Mouse (Mus musculus) kidney, embryonic 15.5 days (tissue): ENCODE data around the gene 2310022A10Rik. TPM values are rescaled to one million over a fixed set of nuclear protein-coding genes. Genes with fewer than 3 reads are reported as not detected.

Experiments
- ATAC-seq: fragments of 200-750 bp; cut with Nextera tagmentation; replicated peaks from 2 replicates; pipeline ENCODE4 v1.8.0; 2017; ENCODE audit warnings: moderate TSS enrichment; ENCODE audit not compliant: low FRiP score
- H3K27ac ChIP-seq: fragments of 300-500 bp; sonication (generic); 2 replicates; pipeline ENCODE4 v1.5.1; 2015; ENCODE audit warnings: mild to moderate bottlenecking, inconsistent platforms
- H3K27me3 ChIP-seq: fragments of 300-500 bp; sonication (generic); 2 replicates; pipeline ENCODE4 v1.6.1; 2015; ENCODE audit warnings: inconsistent platforms
- H3K36me3 ChIP-seq: fragments of 300-500 bp; sonication (generic); 2 replicates; pipeline ENCODE4 v1.6.1; 2015; ENCODE audit warnings: inconsistent platforms
- H3K4me1 ChIP-seq: fragments of 300-500 bp; sonication (generic); 2 replicates; pipeline ENCODE4 v1.6.1; 2015; ENCODE audit warnings: inconsistent platforms
- H3K4me2 ChIP-seq: fragments of 300-500 bp; sonication (generic); 2 replicates; pipeline ENCODE4 v1.6.1; 2015; ENCODE audit warnings: moderate library complexity, mild to moderate bottlenecking, inconsistent platforms
- H3K4me3 ChIP-seq: fragments of 300-500 bp; sonication (generic); replicated peaks from 2 replicates; pipeline ENCODE4 v1.5.1; 2015; ENCODE audit warnings: mild to moderate bottlenecking, inconsistent platforms
- H3K9ac ChIP-seq: fragments of 300-500 bp; sonication (generic); 2 replicates; pipeline ENCODE4 v1.6.1; 2015; ENCODE audit warnings: mild to moderate bottlenecking, inconsistent platforms
- H3K9me3 ChIP-seq: fragments of 300-500 bp; sonication (generic); replicated peaks from 2 replicates; pipeline ENCODE4 v1.6.1; 2016; ENCODE audit warnings: inconsistent platforms
- WGBS: fragments of 180-500 bp; shearing (Covaris S2); methylation state at CpG from one replicate; pipeline ENCODE4 v1.1.7; 2015; ENCODE audit warnings: mixed read lengths; 5-methylcytosine and 5-hydroxymethylcytosine counted together
- polyA plus RNA-seq: library from polyadenylated mRNA; unstranded; fragments of >200 nt; fragmentation: Nextera tagmentation; extraction: Ambion mirVana; gene quantifications from 2 replicates; pipeline ENCODE4 v1.2.1, GENCODE M21; 2015

The 2310022A10Rik gene
- polyA plus RNA-seq, 1 experiment from 2014 or later: 29.4 TPM

DNA sequence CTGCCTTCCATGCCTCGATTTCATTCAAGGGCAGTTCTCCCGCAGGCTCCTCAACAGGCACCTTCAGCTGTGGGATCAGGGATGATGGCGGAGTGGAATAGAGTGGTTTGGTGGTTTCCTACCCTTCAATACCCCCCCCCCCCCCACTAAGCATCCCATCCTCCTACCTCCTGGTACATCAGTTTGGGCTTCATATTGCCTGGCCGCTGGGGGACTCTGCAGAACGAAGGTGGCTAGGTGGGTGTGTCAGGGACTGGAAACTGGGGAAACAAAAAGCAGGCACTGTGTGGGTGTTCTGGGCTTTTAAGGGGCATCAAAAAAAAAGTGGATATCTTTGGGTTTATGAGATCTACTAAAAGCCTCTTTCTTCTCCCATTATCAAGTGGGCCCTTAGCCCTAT, 11.1 kb upstream of the 2310022A10Rik start:
- Histone ChIP-seq H3K4me3 (peak overlapping the region; percentile 51), H3K4me1 (peaks cover 22% of the 10 kb centered on the region), H3K9me3 (no peaks in the 10 kb centered on the region), H3K27ac (no peak overlapping the region), H3K9ac (peak overlapping the region; percentile 56), H3K36me3 (peaks cover 10% of the 10 kb centered on the region), H3K27me3 (no peaks in the 10 kb centered on the region), H3K4me2 (peak overlapping the region; percentile 92)
- no peak for ATAC-seq
- 57% methylated on average over 5 of the region's 5 CpGs for WGBS

DNA sequence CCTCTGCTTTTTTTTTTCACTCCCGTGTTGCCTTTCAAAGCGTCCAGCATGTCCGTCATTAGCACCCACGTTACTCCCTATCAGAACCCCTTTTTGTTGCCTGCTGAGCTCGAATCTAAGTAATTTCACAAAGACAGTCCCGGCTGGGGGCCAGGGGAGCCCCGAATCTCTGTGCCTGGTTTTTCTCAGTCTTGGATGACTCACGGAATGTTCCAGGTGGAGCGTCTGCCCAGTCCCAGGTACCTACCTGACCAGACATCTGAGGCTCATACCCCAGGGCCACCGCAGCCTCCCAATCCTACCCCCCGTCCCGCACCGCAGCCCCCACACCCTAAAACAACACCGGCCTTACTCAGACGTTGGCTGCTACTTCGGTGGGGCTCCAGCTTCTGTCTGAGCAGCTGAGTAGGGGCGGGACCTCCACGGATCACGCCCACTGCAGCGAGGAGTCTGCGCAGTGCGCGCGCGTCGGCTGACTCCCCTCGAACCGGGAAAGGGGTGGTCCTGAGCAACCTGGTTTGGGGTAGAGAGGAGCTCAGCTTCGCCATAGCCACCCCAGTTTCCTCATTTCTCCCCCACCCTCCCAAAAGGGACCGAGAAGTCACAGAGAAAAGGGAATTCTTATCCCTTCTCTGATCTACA, 10.5 kb upstream of the 2310022A10Rik start:
- ATAC-seq: peak; percentile 93
- Histone ChIP-seq H3K9me3 (no peaks in the 10 kb centered on the region), H3K27ac (peak overlapping the region; percentile 37), H3K4me2 (peak overlapping the region; percentile 92), H3K9ac (peak overlapping the region; percentile 56), H3K4me1 (peaks cover 22% of the 10 kb centered on the region), H3K36me3 (peaks cover 4% of the 10 kb centered on the region), H3K27me3 (no peaks in the 10 kb centered on the region), H3K4me3 (peak overlapping the region; percentile 51)
- WGBS: 2% methylated on average over 30 of the region's 30 CpGs

DNA sequence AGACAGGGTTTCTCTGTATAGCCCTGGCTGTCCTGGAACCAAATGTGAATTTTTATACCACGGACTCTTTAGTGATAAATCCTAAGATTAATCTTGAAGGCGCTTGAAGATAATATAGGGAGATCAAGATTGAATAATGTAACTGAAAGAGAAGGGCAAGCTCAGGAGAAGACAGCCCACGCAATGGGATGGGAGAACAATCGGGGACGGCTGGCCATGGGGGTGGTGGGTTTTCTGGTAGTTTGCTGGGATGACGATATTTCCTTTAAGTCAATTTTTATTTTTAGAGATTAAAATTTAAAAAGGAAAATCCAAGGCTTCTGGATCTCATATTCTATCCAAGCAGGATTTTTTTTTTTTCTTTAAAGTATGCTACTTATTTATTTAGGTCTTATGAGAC, 10.0 kb upstream of the 2310022A10Rik start:
- H3K4me2 ChIP-seq: peak overlapping the region; percentile 92
- H3K4me3 ChIP-seq: peak overlapping the region; percentile 51
- no peaks in the 10 kb centered on the region for H3K36me3 ChIP-seq
- peak overlapping the region; percentile 37 for H3K27ac ChIP-seq
- H3K9ac ChIP-seq: peak overlapping the region; percentile 56
- ATAC-seq: no peak
- no peaks in the 10 kb centered on the region for H3K27me3 ChIP-seq
- WGBS: 45% methylated on average over 6 of the region's 6 CpGs
- H3K4me1 ChIP-seq: peaks cover 22% of the 10 kb centered on the region
- H3K9me3 ChIP-seq: no peaks in the 10 kb centered on the region

DNA sequence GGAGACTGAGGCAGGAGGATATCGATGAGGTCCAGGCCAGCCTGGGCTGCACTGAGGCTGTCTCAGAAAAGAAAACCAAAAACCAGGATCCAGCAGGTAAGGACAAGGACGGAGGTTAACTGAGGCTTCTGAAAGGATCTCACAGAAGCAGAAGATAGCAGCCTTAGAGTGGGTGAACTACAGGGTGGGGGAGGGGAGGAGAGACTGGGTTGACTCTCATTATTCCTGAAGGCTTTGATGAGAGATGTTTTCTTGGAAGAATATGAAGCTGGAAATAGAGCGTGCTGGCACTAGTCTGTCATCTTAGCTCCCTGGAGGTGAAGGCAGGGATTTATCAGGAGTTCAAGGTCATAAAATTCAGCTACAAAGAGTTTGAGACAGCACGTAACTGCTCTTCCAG, 9.2 kb upstream of the 2310022A10Rik start:
- Histone ChIP-seq H3K4me1 (peaks cover 22% of the 10 kb centered on the region), H3K9ac (no peak overlapping the region), H3K36me3 (no peaks in the 10 kb centered on the region), H3K9me3 (no peaks in the 10 kb centered on the region), H3K4me3 (no peak overlapping the region), H3K27ac (0 out of 2 replicates have a peak overlapping the region, but pooled peaks have one; percentile 4), H3K27me3 (no peaks in the 10 kb centered on the region), H3K4me2 (no peak overlapping the region)
- no peak for ATAC-seq
- 84% methylated on average over 4 of the region's 4 CpGs for WGBS

DNA sequence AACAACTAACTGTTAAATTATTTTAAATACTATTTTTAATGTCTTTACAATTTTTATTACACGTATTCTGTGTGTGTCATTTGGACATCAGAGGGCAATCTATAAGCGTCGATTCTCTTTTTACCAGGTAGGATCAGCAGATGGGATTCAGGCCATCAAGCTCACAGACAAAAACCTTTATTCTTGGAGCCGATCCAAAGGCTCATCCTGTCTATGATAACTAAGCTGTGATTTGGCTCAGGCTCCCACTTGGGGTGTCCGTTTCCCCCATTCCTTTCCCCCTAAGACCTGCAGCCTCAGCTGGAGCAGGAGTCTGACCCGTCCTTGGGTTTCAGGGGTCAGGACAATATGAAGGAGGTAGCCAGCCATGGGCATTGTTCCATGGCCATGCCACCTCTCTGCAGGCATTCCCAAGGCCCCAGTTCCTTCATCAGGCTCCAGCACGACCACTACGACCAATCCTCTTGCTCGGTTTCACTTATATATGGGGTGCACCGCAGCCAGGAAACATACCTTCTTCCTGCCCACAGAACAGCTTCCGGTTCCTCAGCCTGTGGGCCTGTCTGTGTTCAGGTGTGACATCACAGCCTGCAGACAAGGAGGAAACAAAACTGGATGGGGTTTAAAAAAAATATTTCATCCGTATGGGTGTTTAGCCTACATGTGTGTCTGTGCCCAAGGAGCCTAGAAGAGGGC, 8.2 kb upstream of the 2310022A10Rik start:
- Histone ChIP-seq H3K27me3 (no peaks in the 10 kb centered on the region), H3K9me3 (no peaks in the 10 kb centered on the region), H3K9ac (no peak overlapping the region), H3K36me3 (no peaks in the 10 kb centered on the region), H3K4me2 (no peak overlapping the region), H3K4me1 (peaks cover 22% of the 10 kb centered on the region), H3K27ac (no peak overlapping the region), H3K4me3 (no peak overlapping the region)
- ATAC-seq: no peak
- WGBS: 81% methylated on average over 12 of the region's 12 CpGs

DNA sequence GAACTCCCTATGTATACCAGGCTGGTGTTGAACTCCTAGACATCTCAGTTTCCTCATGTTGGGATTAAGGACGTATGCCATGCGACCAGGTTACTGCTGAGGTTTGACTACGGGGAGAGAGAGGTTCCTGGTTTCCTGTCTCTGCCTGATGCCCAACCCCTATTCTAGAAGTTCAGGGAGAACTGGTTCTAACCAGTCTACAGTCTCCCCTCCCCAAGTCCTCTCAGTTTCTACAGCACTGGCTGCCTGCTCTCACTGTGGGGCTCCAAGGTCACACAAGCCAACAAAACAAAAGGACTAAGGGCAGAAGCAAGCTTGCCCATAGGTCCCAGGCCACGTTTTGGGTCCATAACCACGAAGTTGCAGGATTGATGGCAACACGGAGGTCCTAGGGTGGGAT, 3.4 kb upstream of the 2310022A10Rik start:
- no peak for ATAC-seq
- Histone ChIP-seq H3K9me3 (no peaks in the 10 kb centered on the region), H3K27ac (no peak overlapping the region), H3K4me1 (peaks cover 12% of the 10 kb centered on the region), H3K4me2 (no peak overlapping the region), H3K27me3 (no peaks in the 10 kb centered on the region), H3K36me3 (no peaks in the 10 kb centered on the region), H3K9ac (no peak overlapping the region), H3K4me3 (no peak overlapping the region)
- WGBS: 79% methylated on average over 6 of the region's 6 CpGs

DNA sequence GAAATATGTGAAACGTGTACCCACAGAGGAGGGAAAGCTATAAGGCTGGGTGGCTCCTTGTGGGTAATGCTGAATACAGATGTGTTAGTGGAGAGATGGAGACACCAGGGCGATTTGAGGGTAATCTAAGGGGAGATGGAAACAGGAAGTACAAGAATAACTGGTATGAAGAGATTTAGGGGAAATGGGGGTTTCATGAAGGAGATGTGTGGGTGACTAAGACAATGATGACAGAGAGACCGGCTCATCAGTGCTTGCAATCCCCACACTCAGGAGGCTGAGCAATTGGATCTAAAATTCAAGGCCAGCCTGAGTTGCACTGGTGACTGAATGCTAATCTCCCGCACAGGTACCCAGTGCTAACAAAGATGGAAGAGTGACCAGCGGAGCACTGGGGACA, 963 bp upstream of the 2310022A10Rik start:
- WGBS: 54% methylated on average over 5 of the region's 5 CpGs
- peak overlapping the region; percentile 65; the same call in 1 of the 2 replicates for H3K9ac ChIP-seq
- peaks cover 15% of the 10 kb centered on the region for H3K4me1 ChIP-seq
- peaks cover 13% of the 10 kb centered on the region for H3K36me3 ChIP-seq
- no peak overlapping the region for H3K27ac ChIP-seq
- peak overlapping the region; percentile 74 for H3K4me3 ChIP-seq
- H3K27me3 ChIP-seq: no peaks in the 10 kb centered on the region
- H3K4me2 ChIP-seq: peak overlapping the region; percentile 71
- no peaks in the 10 kb centered on the region for H3K9me3 ChIP-seq
- ATAC-seq: no peak

DNA sequence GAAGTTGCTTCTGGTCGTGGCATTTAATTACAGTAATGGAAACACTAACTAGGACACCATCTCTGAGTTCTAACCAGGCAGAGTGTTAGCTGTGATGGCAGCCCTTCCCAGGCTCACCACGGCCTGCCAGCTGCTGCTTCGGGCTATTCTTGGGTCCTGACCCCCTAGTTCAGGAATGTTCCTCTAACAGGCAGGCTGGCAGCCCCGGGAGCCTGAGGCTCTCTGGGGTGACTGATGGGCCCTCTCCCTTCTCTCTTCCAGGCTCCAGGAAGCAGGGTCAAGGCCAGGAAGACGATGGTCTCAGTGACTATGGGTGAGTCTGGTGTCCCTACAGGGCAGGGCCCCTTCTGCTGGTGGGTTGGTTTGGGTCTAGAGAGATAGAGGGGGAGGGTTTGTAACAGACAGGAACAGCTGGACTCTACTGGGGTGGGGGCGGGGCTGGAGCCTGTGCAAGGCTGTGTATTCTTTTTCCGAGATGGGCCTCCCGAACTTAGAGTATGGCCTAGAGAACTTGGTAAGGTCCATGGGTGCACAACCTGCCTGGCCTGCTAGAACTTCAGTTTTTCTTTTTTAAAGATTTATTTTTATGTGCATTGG, 7.4 kb downstream of the 2310022A10Rik start:
- H3K9ac ChIP-seq: no peak overlapping the region
- ATAC-seq: no peak
- H3K9me3 ChIP-seq: no peaks in the 10 kb centered on the region
- H3K27me3 ChIP-seq: no peaks in the 10 kb centered on the region
- 63% methylated on average over 8 of the region's 8 CpGs for WGBS
- H3K4me1 ChIP-seq: no peaks in the 10 kb centered on the region
- H3K27ac ChIP-seq: no peak overlapping the region
- peaks cover 78% of the 10 kb centered on the region for H3K36me3 ChIP-seq
- H3K4me3 ChIP-seq: no peak overlapping the region
- no peak overlapping the region for H3K4me2 ChIP-seq

DNA sequence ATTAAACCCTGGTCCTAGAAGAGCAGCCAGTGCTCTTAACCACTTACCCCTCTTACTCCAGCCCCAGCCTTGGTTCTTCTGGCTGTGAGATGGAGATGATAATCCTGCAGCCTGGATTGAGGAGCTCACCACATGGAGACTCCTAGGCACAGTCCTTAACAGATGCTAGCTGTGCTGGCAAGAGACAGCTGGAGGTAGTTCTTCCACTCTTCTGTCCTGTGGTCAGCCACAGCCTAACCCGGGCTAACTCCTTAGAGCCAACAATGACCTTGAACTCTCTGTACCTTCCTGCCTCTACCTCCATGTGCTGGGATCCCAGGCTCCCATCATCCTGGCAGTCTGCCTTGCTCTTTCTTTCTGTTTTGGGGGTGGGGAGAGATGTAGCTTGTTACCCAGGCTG, 7.9 kb downstream of the 2310022A10Rik start:
- Histone ChIP-seq H3K9ac (no peak overlapping the region), H3K4me2 (no peak overlapping the region), H3K9me3 (no peaks in the 10 kb centered on the region), H3K4me3 (no peak overlapping the region), H3K27me3 (no peaks in the 10 kb centered on the region), H3K36me3 (peaks cover 76% of the 10 kb centered on the region), H3K27ac (no peak overlapping the region), H3K4me1 (no peaks in the 10 kb centered on the region)
- ATAC-seq: no peak
- WGBS: 86% methylated on average over 1 of the region's 1 CpGs

DNA sequence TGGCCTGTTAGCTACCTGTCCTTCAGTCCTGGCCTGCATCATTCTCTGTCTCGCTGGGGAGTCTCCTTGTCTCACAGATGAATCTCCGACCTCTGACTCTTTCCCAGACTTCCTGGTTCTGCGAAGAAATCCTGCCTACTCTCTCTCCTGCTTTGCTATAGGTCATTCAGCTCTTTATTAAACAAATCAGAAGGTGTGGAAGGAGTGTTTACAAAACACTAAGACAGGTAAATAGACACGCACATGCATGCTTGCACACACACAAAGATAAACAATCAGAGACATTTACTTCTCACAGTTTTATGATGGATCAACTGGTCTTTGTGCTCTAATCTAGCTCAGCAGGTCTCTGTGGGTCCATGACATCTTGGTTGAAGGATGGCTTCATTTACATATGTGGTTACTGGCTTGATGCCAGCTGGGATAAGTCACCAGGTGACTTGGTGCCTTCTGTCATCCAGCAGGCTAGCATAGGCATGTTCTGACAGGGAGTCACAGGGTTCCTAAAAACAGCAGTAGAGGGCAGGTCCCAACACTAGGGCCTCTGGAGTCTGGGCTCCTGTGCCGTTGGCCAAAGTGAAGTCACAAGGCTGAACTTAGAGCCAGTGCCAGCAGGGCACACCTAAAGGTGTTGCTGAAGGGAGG, 16.7 kb downstream of the 2310022A10Rik start:
- Histone ChIP-seq H3K9ac (no peak overlapping the region), H3K27me3 (no peaks in the 10 kb centered on the region), H3K9me3 (no peaks in the 10 kb centered on the region), H3K4me3 (no peak overlapping the region), H3K4me2 (no peak overlapping the region), H3K4me1 (no peaks in the 10 kb centered on the region), H3K27ac (no peak overlapping the region), H3K36me3 (peaks cover 83% of the 10 kb centered on the region)
- no peak for ATAC-seq
- WGBS: 82% methylated on average over 5 of the region's 5 CpGs

DNA sequence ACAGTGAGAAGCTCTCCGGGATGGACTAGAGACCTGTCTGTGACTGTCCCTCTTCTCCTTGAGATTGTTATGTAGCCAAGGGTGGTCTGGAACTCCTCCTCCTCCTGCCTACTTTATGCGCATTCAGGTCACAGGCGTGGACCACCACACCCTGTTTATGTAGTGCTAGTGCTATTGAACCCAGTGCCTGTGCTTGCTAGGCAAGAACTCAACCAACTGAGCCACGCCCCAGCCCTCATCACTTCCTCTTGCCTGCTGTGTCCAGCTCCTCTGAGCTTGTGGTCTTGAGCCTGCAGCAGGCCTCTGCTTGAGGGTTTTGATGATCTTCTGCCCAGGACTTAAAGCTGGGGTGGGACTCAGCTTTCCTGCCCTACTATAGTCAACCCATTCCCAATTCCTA, 19.1 kb downstream of the 2310022A10Rik start:
- Histone ChIP-seq H3K36me3 (peaks cover 91% of the 10 kb centered on the region), H3K4me1 (no peaks in the 10 kb centered on the region), H3K4me3 (no peak overlapping the region), H3K27ac (no peak overlapping the region), H3K9ac (no peak overlapping the region), H3K9me3 (no peaks in the 10 kb centered on the region), H3K4me2 (no peak overlapping the region), H3K27me3 (no peaks in the 10 kb centered on the region)
- 94% methylated on average over 4 of the region's 4 CpGs for WGBS
- ATAC-seq: no peak
